Mouse (Mus musculus): ENCODE measurements at regions not wholly inside any gene's neighbourhood (a gene's known extent, or its start where the extent isn't known, plus 50 kb on each side); places are given as distances from the start of the nearest gene placed in this dataset.

- no peak for DNase-seq (ENCODE audit: low spot score)
- Histone ChIP-seq H3K4me2 (ENCODE audit: low read depth, low read length) (no peak overlapping the region), H3K27me3 (ENCODE audit: control insufficient read depth, insufficient read depth, low read length) (no peaks in the 10 kb centered on the region), H3K4me1 (ENCODE audit: control insufficient read depth, insufficient read depth) (no peaks in the 10 kb centered on the region), H3K36me3 (replicated peaks; ENCODE audit: control insufficient read depth, insufficient read depth, low read length) (no peaks in the 10 kb centered on the region), H3K9me3 (replicated peaks; ENCODE audit: control insufficient read depth, low read length) (no peaks in the 10 kb centered on the region), H3K4me3 (ENCODE audit: low read depth, low read length) (no peak overlapping the region), H3K27ac (ENCODE audit: low read depth) (no peak overlapping the region), H3K9ac (replicated peaks; ENCODE audit: low read depth, low read length) (no peak overlapping the region)
- ATAC-seq (ENCODE audit: insufficient read depth, low read depth) = no peak
- TF ChIP-seq CTCF (IDR thresholded peaks at IDR 0.05; ENCODE audit: low read depth) = no peak
- TF ChIP-seq EP300 (IDR thresholded peaks at IDR 0.05; ENCODE audit: low read depth) = no peak
- WGBS = 50% methylated on average over 1 of the region's 1 CpGs
These were observed 87.0 kb upstream of the Dnajc19 start for GRCm38 (mm10) chr3:34168087-34168486.

- H3K4me3 ChIP-seq (ENCODE audit: low read depth, low read length) = no peak overlapping the region
- H3K36me3 ChIP-seq (replicated peaks; ENCODE audit: control insufficient read depth, insufficient read depth, low read length) = no peaks in the 10 kb centered on the region
- 53% methylated on average over 2 of the region's 2 CpGs for WGBS
- ATAC-seq (ENCODE audit: insufficient read depth, low read depth) (no peak), DNase-seq (ENCODE audit: low spot score) (no peak)
- H3K4me1 ChIP-seq (ENCODE audit: control insufficient read depth, insufficient read depth) = no peaks in the 10 kb centered on the region
- no peak overlapping the region for H3K9ac ChIP-seq (replicated peaks; ENCODE audit: low read depth, low read length)
- H3K27me3 ChIP-seq (ENCODE audit: control insufficient read depth, insufficient read depth, low read length) = no peaks in the 10 kb centered on the region
- TF ChIP-seq CTCF (IDR thresholded peaks at IDR 0.05; ENCODE audit: low read depth) = peak; percentile 21; the same call in 1 of the 2 replicates
- no peak for TF ChIP-seq EP300 (IDR thresholded peaks at IDR 0.05; ENCODE audit: low read depth)
- H3K9me3 ChIP-seq (replicated peaks; ENCODE audit: control insufficient read depth, low read length) = no peaks in the 10 kb centered on the region
- H3K4me2 ChIP-seq (ENCODE audit: low read depth, low read length) = no peak overlapping the region
- no peak overlapping the region for H3K27ac ChIP-seq (ENCODE audit: low read depth)
These were observed 68.9 kb upstream of the Dnajc19 start for GRCm38 (mm10) chr3:34150036-34150435.

- WGBS = 40% methylated on average over 2 of the region's 2 CpGs
- Histone ChIP-seq H3K27ac (ENCODE audit: low read depth) (no peak overlapping the region), H3K9me3 (replicated peaks; ENCODE audit: control insufficient read depth, low read length) (no peaks in the 10 kb centered on the region), H3K9ac (replicated peaks; ENCODE audit: low read depth, low read length) (no peak overlapping the region), H3K4me1 (ENCODE audit: control insufficient read depth, insufficient read depth) (no peaks in the 10 kb centered on the region), H3K4me2 (ENCODE audit: low read depth, low read length) (no peak overlapping the region), H3K4me3 (ENCODE audit: low read depth, low read length) (no peak overlapping the region), H3K36me3 (replicated peaks; ENCODE audit: control insufficient read depth, insufficient read depth, low read length) (no peaks in the 10 kb centered on the region), H3K27me3 (ENCODE audit: control insufficient read depth, insufficient read depth, low read length) (no peaks in the 10 kb centered on the region)
- ATAC-seq (ENCODE audit: insufficient read depth, low read depth) (no peak), DNase-seq (ENCODE audit: low spot score) (no peak)
- TF ChIP-seq EP300 (IDR thresholded peaks at IDR 0.05; ENCODE audit: low read depth) (no peak), CTCF (IDR thresholded peaks at IDR 0.05; ENCODE audit: low read depth) (no peak)
These were observed 62.5 kb upstream of the Dnajc19 start for GRCm38 (mm10) chr3:34143652-34144051.

- TF ChIP-seq EP300 (IDR thresholded peaks at IDR 0.05; ENCODE audit: low read depth) (no peak), CTCF (IDR thresholded peaks at IDR 0.05; ENCODE audit: low read depth) (no peak)
These were observed 58.1 kb upstream of the Dnajc19 start for GRCm38 (mm10) chr3:34139227-34139626.

GRCm38 (mm10) chr3:34137984-34138383 is 56.9 kb upstream of the Dnajc19 start:
- H3K27ac ChIP-seq (ENCODE audit: low read depth) = no peak overlapping the region
- no peaks in the 10 kb centered on the region for H3K4me1 ChIP-seq (ENCODE audit: control insufficient read depth, insufficient read depth)
- no peaks in the 10 kb centered on the region for H3K9me3 ChIP-seq (replicated peaks; ENCODE audit: control insufficient read depth, low read length)
- H3K4me2 ChIP-seq (ENCODE audit: low read depth, low read length) = no peak overlapping the region
- ATAC-seq (ENCODE audit: insufficient read depth, low read depth) (no peak), DNase-seq (ENCODE audit: low spot score) (no peak)
- 75% methylated on average over 7 of the region's 7 CpGs for WGBS
- no peak for TF ChIP-seq EP300 (IDR thresholded peaks at IDR 0.05; ENCODE audit: low read depth)
- no peak for TF ChIP-seq CTCF (IDR thresholded peaks at IDR 0.05; ENCODE audit: low read depth)
- H3K27me3 ChIP-seq (ENCODE audit: control insufficient read depth, insufficient read depth, low read length) = no peaks in the 10 kb centered on the region
- H3K9ac ChIP-seq (replicated peaks; ENCODE audit: low read depth, low read length) = no peak overlapping the region
- H3K4me3 ChIP-seq (ENCODE audit: low read depth, low read length) = no peak overlapping the region
- H3K36me3 ChIP-seq (replicated peaks; ENCODE audit: control insufficient read depth, insufficient read depth, low read length) = no peaks in the 10 kb centered on the region

More at GRCm38 (mm10) chr3:34139227-34139626, 58.1 kb upstream of the Dnajc19 start:
- Histone ChIP-seq H3K4me1 (ENCODE audit: control insufficient read depth, insufficient read depth) (no peaks in the 10 kb centered on the region), H3K9me3 (replicated peaks; ENCODE audit: control insufficient read depth, low read length) (no peaks in the 10 kb centered on the region), H3K9ac (replicated peaks; ENCODE audit: low read depth, low read length) (no peak overlapping the region), H3K4me2 (ENCODE audit: low read depth, low read length) (no peak overlapping the region), H3K36me3 (replicated peaks; ENCODE audit: control insufficient read depth, insufficient read depth, low read length) (no peaks in the 10 kb centered on the region), H3K27ac (ENCODE audit: low read depth) (no peak overlapping the region), H3K27me3 (ENCODE audit: control insufficient read depth, insufficient read depth, low read length) (no peaks in the 10 kb centered on the region), H3K4me3 (ENCODE audit: low read depth, low read length) (no peak overlapping the region)
- WGBS = 76% methylated on average over 9 of the region's 9 CpGs
- DNase-seq (ENCODE audit: low spot score) = no peak
- ATAC-seq (ENCODE audit: insufficient read depth, low read depth) = no peak

GRCm38 (mm10) chr3:34136385-34136784 is 55.3 kb upstream of the Dnajc19 start:
- Histone ChIP-seq H3K27me3 (ENCODE audit: control insufficient read depth, insufficient read depth, low read length) (no peaks in the 10 kb centered on the region), H3K4me3 (ENCODE audit: low read depth, low read length) (no peak overlapping the region), H3K9me3 (replicated peaks; ENCODE audit: control insufficient read depth, low read length) (no peaks in the 10 kb centered on the region), H3K4me1 (ENCODE audit: control insufficient read depth, insufficient read depth) (no peaks in the 10 kb centered on the region), H3K9ac (replicated peaks; ENCODE audit: low read depth, low read length) (no peak overlapping the region), H3K27ac (ENCODE audit: low read depth) (no peak overlapping the region), H3K36me3 (replicated peaks; ENCODE audit: control insufficient read depth, insufficient read depth, low read length) (no peaks in the 10 kb centered on the region), H3K4me2 (ENCODE audit: low read depth, low read length) (no peak overlapping the region)
- no peak for DNase-seq (ENCODE audit: low spot score)
- 78% methylated on average over 2 of the region's 2 CpGs for WGBS
- no peak for TF ChIP-seq CTCF (IDR thresholded peaks at IDR 0.05; ENCODE audit: low read depth)
- no peak for TF ChIP-seq EP300 (IDR thresholded peaks at IDR 0.05; ENCODE audit: low read depth)
- ATAC-seq (ENCODE audit: insufficient read depth, low read depth) = no peak
